Mouse (Mus musculus): Measurements from ENCODE around the gene Grb14. TPM values are rescaled to one million over a fixed set of nuclear protein-coding genes. Genes with fewer than 3 reads are reported as not detected.
A peak's percentile ranks its signal among the peaks of the same experiment; 100 is the strongest.

Grb14 gene
- polyA plus RNA-seq, 1 experiment from 2014 or later, result 27.9 TPM

DNA sequence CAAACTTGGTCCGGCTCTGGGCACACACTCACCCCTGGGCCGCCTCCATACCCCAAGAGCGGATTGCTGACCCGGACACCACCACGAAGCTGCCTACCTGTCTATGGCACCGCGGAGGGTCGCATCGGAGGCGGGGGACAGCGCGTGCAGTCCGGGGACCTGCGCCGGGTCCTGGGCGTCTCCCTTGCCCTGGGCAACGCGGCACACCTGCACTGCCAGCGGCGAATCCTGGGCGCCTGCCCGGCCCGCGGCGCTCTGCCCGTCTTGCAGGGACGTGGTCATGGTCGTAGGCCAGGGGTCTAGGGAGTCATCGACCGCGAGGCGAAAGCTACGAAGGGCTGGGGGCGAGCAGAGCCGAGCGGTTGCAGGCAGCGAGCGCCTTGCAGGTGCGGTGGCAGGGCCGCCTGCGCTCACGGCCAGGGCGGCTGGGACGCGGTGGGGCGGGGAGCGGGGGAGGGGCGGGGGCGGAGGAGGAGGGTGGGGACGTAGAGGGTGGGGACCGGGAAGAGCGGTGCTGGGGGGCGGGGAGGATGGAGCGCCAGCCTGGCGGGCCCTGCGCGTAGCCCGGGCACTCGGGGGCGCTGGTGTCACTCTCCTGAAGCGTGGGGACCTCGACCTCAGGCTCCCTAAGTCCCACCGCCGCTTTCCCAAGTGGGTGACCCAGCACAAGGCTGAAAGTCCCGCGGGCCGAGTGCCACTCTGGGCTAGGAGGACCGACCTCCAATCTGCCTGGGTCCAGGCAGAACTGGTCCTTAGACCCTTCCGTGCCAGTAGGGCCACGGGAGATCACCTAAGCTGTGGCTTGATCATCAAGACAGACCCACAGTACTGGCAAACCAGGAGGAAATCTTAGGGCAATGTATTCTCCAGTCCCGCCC, 2.2 kb downstream of the Grb14 start:
- H3K9me3 ChIP-seq (ENCODE audit: control insufficient read depth, low read length), result no peaks in the 10 kb centered on the region
- no peaks in the 10 kb centered on the region for H3K27me3 ChIP-seq (replicated peaks; ENCODE audit: control insufficient read depth, insufficient read depth, low read length)
- under 1% methylated on average over 51 of the region's 71 CpGs for WGBS
- peak overlapping the region; percentile 88 for H3K4me3 ChIP-seq (ENCODE audit: low read length)
- H3K9ac ChIP-seq (ENCODE audit: low read depth, low read length), result peak overlapping the region; percentile 93
- peak overlapping the region; percentile 60 for H3K27ac ChIP-seq (ENCODE audit: low read depth, low read length)
- peak; percentile 94 for ATAC-seq
- H3K4me1 ChIP-seq (ENCODE audit: control insufficient read depth, insufficient read depth, low read depth, low read length), result no peaks in the 10 kb centered on the region
- H3K36me3 ChIP-seq (ENCODE audit: control insufficient read depth, insufficient read depth, low read length), result no peaks in the 10 kb centered on the region
- peak overlapping the region; percentile 98 for H3K4me2 ChIP-seq (ENCODE audit: low read length)

- Histone ChIP-seq H3K36me3 (ENCODE audit: control insufficient read depth, insufficient read depth, low read length) (no peaks in the 10 kb centered on the region), H3K4me2 (ENCODE audit: low read length) (peak overlapping the region; percentile 98), H3K27ac (ENCODE audit: low read depth, low read length) (peak overlapping the region; percentile 60; the same call in 1 of the 2 replicates), H3K27me3 (replicated peaks; ENCODE audit: control insufficient read depth, insufficient read depth, low read length) (no peaks in the 10 kb centered on the region), H3K9me3 (ENCODE audit: control insufficient read depth, low read length) (no peaks in the 10 kb centered on the region), H3K9ac (ENCODE audit: low read depth, low read length) (peak overlapping the region; percentile 93), H3K4me3 (ENCODE audit: low read length) (peak overlapping the region; percentile 88), H3K4me1 (ENCODE audit: control insufficient read depth, insufficient read depth, low read depth, low read length) (no peaks in the 10 kb centered on the region)
- peak; percentile 30; the same call in 1 of the 2 replicates for ATAC-seq
- 10% methylated on average over 15 of the region's 15 CpGs for WGBS
These were observed 3.0 kb downstream of the Grb14 start for GRCm38 (mm10) chr2:65021691-65022362.

GRCm38 (mm10) chr2:65017375-65017774, 7.4 kb downstream of the Grb14 start:
- no peak overlapping the region for H3K4me2 ChIP-seq (ENCODE audit: low read length)
- H3K36me3 ChIP-seq (ENCODE audit: control insufficient read depth, insufficient read depth, low read length), result no peaks in the 10 kb centered on the region
- no peaks in the 10 kb centered on the region for H3K9me3 ChIP-seq (ENCODE audit: control insufficient read depth, low read length)
- WGBS, result 97% methylated on average over 2 of the region's 2 CpGs
- H3K27ac ChIP-seq (ENCODE audit: low read depth, low read length), result no peak overlapping the region
- ATAC-seq, result no peak
- H3K27me3 ChIP-seq (replicated peaks; ENCODE audit: control insufficient read depth, insufficient read depth, low read length), result no peaks in the 10 kb centered on the region
- H3K4me3 ChIP-seq (ENCODE audit: low read length), result no peak overlapping the region
- no peaks in the 10 kb centered on the region for H3K4me1 ChIP-seq (ENCODE audit: control insufficient read depth, insufficient read depth, low read depth, low read length)
- no peak overlapping the region for H3K9ac ChIP-seq (ENCODE audit: low read depth, low read length)

- H3K27me3 ChIP-seq (replicated peaks; ENCODE audit: control insufficient read depth, insufficient read depth, low read length), result no peaks in the 10 kb centered on the region
- H3K4me1 ChIP-seq (ENCODE audit: control insufficient read depth, insufficient read depth, low read depth, low read length), result no peaks in the 10 kb centered on the region
- H3K9me3 ChIP-seq (ENCODE audit: control insufficient read depth, low read length), result no peaks in the 10 kb centered on the region
- 91% methylated on average over 3 of the region's 3 CpGs for WGBS
- H3K9ac ChIP-seq (ENCODE audit: low read depth, low read length), result no peak overlapping the region
- H3K27ac ChIP-seq (ENCODE audit: low read depth, low read length), result no peak overlapping the region
- H3K4me3 ChIP-seq (ENCODE audit: low read length), result no peak overlapping the region
- H3K4me2 ChIP-seq (ENCODE audit: low read length), result no peak overlapping the region
- no peaks in the 10 kb centered on the region for H3K36me3 ChIP-seq (ENCODE audit: control insufficient read depth, insufficient read depth, low read length)
- ATAC-seq, result no peak
These were observed 10.2 kb downstream of the Grb14 start for GRCm38 (mm10) chr2:65014552-65014951.

DNA sequence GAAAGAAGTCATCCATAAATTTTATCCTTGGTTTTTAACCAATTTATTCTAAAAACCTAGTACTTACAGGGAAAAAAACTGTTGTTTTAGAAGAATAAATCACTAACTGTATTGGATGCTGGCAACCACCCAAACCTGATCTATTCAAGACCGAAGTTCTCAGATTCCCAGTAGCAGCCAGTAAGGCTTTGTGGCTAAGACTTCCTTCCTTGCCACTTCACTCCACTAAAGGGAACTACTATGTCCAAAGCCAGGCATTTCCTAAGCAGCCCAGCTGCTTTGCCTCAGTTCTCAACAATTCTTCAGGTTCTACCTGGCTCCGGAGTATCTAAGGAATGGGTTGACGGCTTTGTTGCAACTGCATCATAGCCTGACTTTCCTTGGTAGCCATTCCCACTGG, 14.7 kb downstream of the Grb14 start:
- H3K27me3 ChIP-seq (replicated peaks; ENCODE audit: control insufficient read depth, insufficient read depth, low read length), result no peaks in the 10 kb centered on the region
- no peak overlapping the region for H3K9ac ChIP-seq (ENCODE audit: low read depth, low read length)
- WGBS, result 83% methylated on average over 3 of the region's 3 CpGs
- no peaks in the 10 kb centered on the region for H3K9me3 ChIP-seq (ENCODE audit: control insufficient read depth, low read length)
- no peaks in the 10 kb centered on the region for H3K36me3 ChIP-seq (ENCODE audit: control insufficient read depth, insufficient read depth, low read length)
- H3K4me1 ChIP-seq (ENCODE audit: control insufficient read depth, insufficient read depth, low read depth, low read length), result no peaks in the 10 kb centered on the region
- ATAC-seq, result no peak
- H3K4me2 ChIP-seq (ENCODE audit: low read length), result no peak overlapping the region
- H3K27ac ChIP-seq (ENCODE audit: low read depth, low read length), result no peak overlapping the region
- H3K4me3 ChIP-seq (ENCODE audit: low read length), result no peak overlapping the region

DNA sequence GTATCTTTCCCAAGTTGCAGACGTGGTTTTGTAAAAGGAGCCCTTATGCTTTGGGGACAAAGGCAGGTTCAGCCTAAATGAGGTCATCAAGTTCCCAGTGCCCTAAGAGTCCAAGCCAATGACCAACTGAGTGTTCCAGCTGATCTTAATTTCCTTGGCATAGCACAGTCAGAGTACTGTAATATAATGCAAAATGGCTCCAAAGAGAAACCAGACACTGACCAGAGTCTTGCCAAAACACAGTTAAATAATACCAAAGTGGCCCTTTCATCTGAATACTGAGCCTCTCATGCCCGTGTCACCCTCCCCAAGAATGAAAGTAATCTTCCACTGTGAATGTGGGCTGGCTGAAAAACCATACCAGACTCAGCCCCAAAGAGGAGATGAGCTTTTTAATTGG, 17.4 kb downstream of the Grb14 start:
- no peak overlapping the region for H3K27ac ChIP-seq (ENCODE audit: low read depth, low read length)
- H3K36me3 ChIP-seq (ENCODE audit: control insufficient read depth, insufficient read depth, low read length), result no peaks in the 10 kb centered on the region
- no peaks in the 10 kb centered on the region for H3K27me3 ChIP-seq (replicated peaks; ENCODE audit: control insufficient read depth, insufficient read depth, low read length)
- no peaks in the 10 kb centered on the region for H3K4me1 ChIP-seq (ENCODE audit: control insufficient read depth, insufficient read depth, low read depth, low read length)
- no peak overlapping the region for H3K4me3 ChIP-seq (ENCODE audit: low read length)
- no peaks in the 10 kb centered on the region for H3K9me3 ChIP-seq (ENCODE audit: control insufficient read depth, low read length)
- H3K4me2 ChIP-seq (ENCODE audit: low read length), result no peak overlapping the region
- no peak overlapping the region for H3K9ac ChIP-seq (ENCODE audit: low read depth, low read length)
- ATAC-seq, result no peak
- WGBS, result 60% methylated on average over 2 of the region's 2 CpGs

DNA sequence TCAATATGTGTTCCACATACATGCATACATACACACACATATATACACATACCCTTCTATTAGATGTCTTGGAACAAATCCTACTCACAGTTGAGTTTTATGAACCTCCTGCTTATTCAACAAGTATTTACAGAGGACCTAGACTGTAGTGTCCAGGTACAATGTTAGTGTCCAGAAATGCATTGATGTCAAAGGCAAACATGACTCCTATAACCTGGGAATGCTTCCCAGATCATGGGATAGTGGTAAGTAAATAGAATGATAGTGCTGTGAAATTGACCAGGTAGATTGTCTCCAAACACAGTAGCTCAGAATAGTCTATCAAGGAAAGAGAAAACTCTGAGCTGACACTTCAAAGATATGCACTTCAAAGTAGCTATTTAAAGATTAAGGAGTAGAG, 19.7 kb downstream of the Grb14 start:
- no peak for ATAC-seq
- Histone ChIP-seq H3K9ac (ENCODE audit: low read depth, low read length) (no peak overlapping the region), H3K4me2 (ENCODE audit: low read length) (no peak overlapping the region)

DNA sequence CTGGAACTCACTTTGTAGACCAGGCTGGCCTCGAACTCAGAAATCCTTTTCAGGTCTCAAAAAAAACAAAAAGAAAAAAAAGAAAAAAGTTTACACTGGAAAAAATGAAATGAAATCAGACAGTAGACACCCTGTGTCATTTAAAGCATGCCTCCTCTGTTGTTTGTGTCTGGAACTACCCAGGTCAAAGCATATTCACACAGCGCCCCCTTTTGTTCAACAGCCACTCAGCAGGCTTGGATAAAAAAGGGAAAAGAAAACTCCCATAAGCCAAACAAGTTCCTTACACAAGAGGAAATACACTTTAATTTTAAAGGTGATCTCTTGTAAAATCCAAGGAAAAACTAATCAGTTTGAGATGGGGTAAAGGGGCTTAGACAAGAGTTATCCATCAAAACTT, 21.4 kb downstream of the Grb14 start:
- H3K9me3 ChIP-seq (ENCODE audit: control insufficient read depth, low read length), result no peaks in the 10 kb centered on the region
- H3K27ac ChIP-seq (ENCODE audit: low read depth, low read length), result no peak overlapping the region
- WGBS, result 44% methylated on average over 2 of the region's 2 CpGs
- no peaks in the 10 kb centered on the region for H3K27me3 ChIP-seq (replicated peaks; ENCODE audit: control insufficient read depth, insufficient read depth, low read length)
- no peaks in the 10 kb centered on the region for H3K36me3 ChIP-seq (ENCODE audit: control insufficient read depth, insufficient read depth, low read length)
- H3K4me2 ChIP-seq (ENCODE audit: low read length), result no peak overlapping the region
- no peaks in the 10 kb centered on the region for H3K4me1 ChIP-seq (ENCODE audit: control insufficient read depth, insufficient read depth, low read depth, low read length)
- no peak overlapping the region for H3K9ac ChIP-seq (ENCODE audit: low read depth, low read length)
- ATAC-seq, result no peak
- no peak overlapping the region for H3K4me3 ChIP-seq (ENCODE audit: low read length)

More for the DNA sequence above, 19.7 kb downstream of the Grb14 start:
- Histone ChIP-seq H3K36me3 (ENCODE audit: control insufficient read depth, insufficient read depth, low read length) (no peaks in the 10 kb centered on the region), H3K9me3 (ENCODE audit: control insufficient read depth, low read length) (no peaks in the 10 kb centered on the region), H3K27me3 (replicated peaks; ENCODE audit: control insufficient read depth, insufficient read depth, low read length) (no peaks in the 10 kb centered on the region), H3K27ac (ENCODE audit: low read depth, low read length) (no peak overlapping the region), H3K4me1 (ENCODE audit: control insufficient read depth, insufficient read depth, low read depth, low read length) (no peaks in the 10 kb centered on the region), H3K4me3 (ENCODE audit: low read length) (no peak overlapping the region)

- Histone ChIP-seq H3K27ac (ENCODE audit: low read depth, low read length) (no peak overlapping the region), H3K4me3 (ENCODE audit: low read length) (no peak overlapping the region), H3K27me3 (replicated peaks; ENCODE audit: control insufficient read depth, insufficient read depth, low read length) (no peaks in the 10 kb centered on the region), H3K9me3 (ENCODE audit: control insufficient read depth, low read length) (no peaks in the 10 kb centered on the region), H3K9ac (ENCODE audit: low read depth, low read length) (no peak overlapping the region), H3K4me1 (ENCODE audit: control insufficient read depth, insufficient read depth, low read depth, low read length) (no peaks in the 10 kb centered on the region), H3K36me3 (ENCODE audit: control insufficient read depth, insufficient read depth, low read length) (no peaks in the 10 kb centered on the region), H3K4me2 (ENCODE audit: low read length) (no peak overlapping the region)
- WGBS, result 82% methylated on average over 3 of the region's 3 CpGs
- no peak for ATAC-seq
These were observed 22.2 kb downstream of the Grb14 start for GRCm38 (mm10) chr2:65002631-65003030.
